Mouse (Mus musculus) MEL (cell line): Measurements from ENCODE around the gene Ptprn. TPM values are rescaled to one million over a fixed set of nuclear protein-coding genes. Genes with fewer than 3 reads are reported as not detected.

ENCODE experiments used
- DNase-seq: peaks from one replicate; pipeline ENCODE4 v3.0.0; 2011; ENCODE audit warnings: low read depth, low spot score
- H3K27ac ChIP-seq: 2 replicates; pipeline ENCODE4 v1.5.1; 2012; ENCODE audit warnings: low read depth, mild to moderate bottlenecking, control low read depth, low read length, moderate library complexity; ENCODE audit not compliant: control insufficient read depth
- H3K27me3 ChIP-seq, 2 experiments: fragments of 150-350 bp in 1 of 2; sonication (generic) in 1 of 2; 2 replicates each; pipeline ENCODE4 v1.6.1; 2012; ENCODE audit warnings: low read length in 2 of 2, mild to moderate bottlenecking in 2 of 2, improper control_type of control experiment in 1 of 2, moderate library complexity in 1 of 2; ENCODE audit not compliant: insufficient read depth in 2 of 2, control insufficient read depth in 1 of 2
- H3K36me3 ChIP-seq, 2 experiments: 2 replicates each; pipeline ENCODE4 v1.6.1; 2012 to 2014; ENCODE audit warnings: low read length in 2 of 2, improper control_type of control experiment in 1 of 2, inconsistent platforms in 1 of 2, mild to moderate bottlenecking in 1 of 2; ENCODE audit not compliant: insufficient read depth in 2 of 2, control insufficient read depth in 1 of 2
- H3K4me1 ChIP-seq, 2 experiments: fragments of 150-350 bp in 1 of 2; sonication (generic) in 1 of 2; 2 replicates each; pipeline ENCODE4 v1.6.1; 2012; ENCODE audit warnings: low read length in 2 of 2, improper control_type of control experiment in 1 of 2, mild to moderate bottlenecking in 1 of 2; ENCODE audit not compliant: insufficient read depth in 2 of 2, control insufficient read depth in 1 of 2
- H3K4me3 ChIP-seq, 2 experiments: fragments of 150-350 bp in 1 of 2; sonication (generic) in 1 of 2; 2 replicates each; pipeline ENCODE4 v1.5.1; 2012; ENCODE audit warnings: low read depth in 2 of 2, low read length in 2 of 2, mild to moderate bottlenecking in 2 of 2, moderate library complexity in 2 of 2, control low read depth in 1 of 2, improper control_type of control experiment in 1 of 2; ENCODE audit not compliant: control insufficient read depth in 1 of 2, insufficient read depth in 1 of 2
- H3K79me2 ChIP-seq: 2 replicates; pipeline ENCODE4 v1.6.1; 2012; ENCODE audit warnings: mild to moderate bottlenecking, low read length, moderate library complexity; ENCODE audit not compliant: control insufficient read depth, poor library complexity, insufficient read depth
- H3K9ac ChIP-seq: 2 replicates; pipeline ENCODE4 v1.6.1; 2012; ENCODE audit warnings: low read depth, mild to moderate bottlenecking, control low read depth, low read length, moderate library complexity; ENCODE audit not compliant: control insufficient read depth, poor library complexity, severe bottlenecking
- H3K9me3 ChIP-seq: fragments of 150-350 bp; sonication (generic); replicated peaks from 2 replicates; pipeline ENCODE4 v1.6.1; 2012; ENCODE audit warnings: mild to moderate bottlenecking, low read length, improper control_type of control experiment, moderate library complexity; ENCODE audit not compliant: insufficient read depth
- CHD2 ChIP-seq: IDR thresholded peaks from 2 replicates; pipeline ENCODE4 v1.6.1; 2011; ENCODE audit warnings: low read length, improper control_type of control experiment
- MAFK ChIP-seq: IDR thresholded peaks from 2 replicates; pipeline ENCODE4 v1.6.1; 2011; ENCODE audit warnings: low read depth, mild to moderate bottlenecking, low read length, improper control_type of control experiment, borderline replicate concordance
- MEF2A ChIP-seq: IDR thresholded peaks from 2 replicates; pipeline ENCODE4 v1.6.1; 2014; ENCODE audit warnings: low read depth, mild to moderate bottlenecking, inconsistent platforms, low read length, improper control_type of control experiment; ENCODE audit not compliant: poor library complexity, insufficient replicate concordance, severe bottlenecking; ENCODE audit errors: extremely low read depth
- MYB ChIP-seq: IDR thresholded peaks from 2 replicates; pipeline ENCODE4 v1.6.1; 2011; ENCODE audit warnings: mild to moderate bottlenecking, low read depth, low read length, improper control_type of control experiment
- POLR2A ChIP-seq, 2 experiments: IDR thresholded peaks; 2 replicates each; pipeline ENCODE4 v1.6.1; 2011 to 2012; ENCODE audit warnings: low read length in 2 of 2, mild to moderate bottlenecking in 2 of 2, control low read depth in 1 of 2, improper control_type of control experiment in 1 of 2, low read depth in 1 of 2, moderate library complexity in 1 of 2; ENCODE audit not compliant: control insufficient read depth in 1 of 2, insufficient read depth in 1 of 2, poor library complexity in 1 of 2
- POLR2AphosphoS2 ChIP-seq: IDR thresholded peaks from 2 replicates; pipeline ENCODE4 v1.6.1; 2011; ENCODE audit warnings: low read length, improper control_type of control experiment
- POLR2AphosphoS5 ChIP-seq: IDR thresholded peaks from 2 replicates; pipeline ENCODE4 v1.6.1; 2012; ENCODE audit warnings: low read depth, borderline replicate concordance, mild to moderate bottlenecking, inconsistent platforms, low read length, moderate library complexity, mixed read lengths
- ZMIZ1 ChIP-seq: IDR thresholded peaks from 2 replicates; pipeline ENCODE4 v1.6.1; 2012; ENCODE audit warnings: low read depth, mild to moderate bottlenecking, inconsistent platforms, low read length, improper control_type of control experiment, moderate library complexity
- polyA plus RNA-seq, 2 experiments: library from polyadenylated mRNA; stranded (reverse) in 1 of 2; unstranded in 1 of 2; fragments of >175 nt in 1 of 2; fragments of >200 nt in 1 of 2; gene quantifications; 2 replicates each; pipeline versions ENCODE4 v1.2.1 to v1.2.4; 2012; ENCODE audit warnings: low replicate concordance in 2 of 2, low read depth in 1 of 2; ENCODE audit not compliant: insufficient read length in 2 of 2, insufficient read depth in 1 of 2, missing spikeins in 1 of 2
- total RNA-seq: library from RNA; depleted of rRNA; stranded (reverse); fragments of 300-350 nt; gene quantifications from 2 replicates; pipeline ENCODE4 v1.2.3, GENCODE M21; 2012

Ptprn gene
- total and polyA plus RNA-seq, 3 experiments = 0.13 TPM; not detected in 2

DNA sequence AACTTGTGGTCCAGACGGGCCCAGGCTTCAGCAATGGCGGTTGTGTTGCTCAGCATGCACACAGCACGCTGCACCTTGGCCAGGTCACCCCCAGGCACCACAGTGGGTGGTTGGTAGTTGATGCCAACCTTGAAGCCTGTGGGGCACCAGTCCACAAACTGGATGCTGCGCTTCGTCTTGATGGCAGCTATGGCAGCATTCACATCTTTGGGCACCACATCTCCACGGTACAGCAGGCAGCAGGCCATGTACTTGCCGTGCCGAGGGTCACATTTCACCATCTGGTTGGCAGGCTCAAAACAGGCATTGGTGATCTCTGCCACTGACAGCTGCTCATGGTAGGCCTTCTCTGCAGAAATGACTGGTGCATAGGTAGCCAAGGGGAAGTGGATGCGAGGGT, 48.5 kb downstream of the Ptprn start:
- Histone ChIP-seq H3K4me1 (peaks cover 6 to 55% of the 10 kb centered on the region in 2 experiments; a peak in 3 of 4 replicates), H3K4me3 (no peak overlapping the region), H3K79me2 (peaks cover 69% of the 10 kb centered on the region), H3K27me3 (no peaks in the 10 kb centered on the region), H3K27ac (no peak overlapping the region; the same call in 1 of the 2 replicates), H3K36me3 (peaks cover 15 to 53% of the 10 kb centered on the region in 2 experiments), H3K9me3 (no peaks in the 10 kb centered on the region), H3K9ac (no peak overlapping the region)
- no peak for DNase-seq
- TF ChIP-seq POLR2AphosphoS5 (0 out of 2 replicates have a peak, but pooled peaks have one; percentile 42), MAFK (no peak), POLR2AphosphoS2 (peak; percentile 25; the same call in 1 of the 2 replicates)

GRCm38 (mm10) chr1:75214886-75215285, 49.4 kb downstream of the Ptprn start:
- Histone ChIP-seq H3K27ac (peak overlapping the region; percentile 11), H3K4me3 (no peak overlapping the region)

DNA sequence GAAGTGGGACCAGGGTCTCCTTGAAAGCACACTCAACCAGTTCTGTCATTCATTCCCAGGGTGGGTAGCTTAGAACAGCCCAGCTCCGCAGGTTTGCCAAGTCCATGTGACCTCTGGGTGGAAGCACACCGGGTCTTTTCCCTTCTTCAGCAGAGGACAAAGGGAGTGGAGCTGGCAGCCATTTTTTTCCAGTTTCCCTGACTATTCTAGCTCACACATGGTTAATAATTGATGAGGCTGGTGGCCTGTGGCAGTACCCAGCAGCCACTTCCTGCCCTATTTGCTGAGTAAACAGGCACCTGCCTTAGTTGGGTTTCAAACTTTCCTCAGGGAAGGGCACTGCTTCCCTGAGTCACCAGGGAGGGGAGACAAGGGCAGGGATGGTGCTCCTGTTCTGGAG, 49.9 kb downstream of the Ptprn start:
- H3K27ac ChIP-seq = peak overlapping the region; percentile 11
- TF ChIP-seq MEF2A = no peak
- TF ChIP-seq POLR2AphosphoS2 = peak; percentile 16; the same call in 1 of the 2 replicates
- peak; percentile 72 for TF ChIP-seq ZMIZ1
- 0 out of 2 replicates have a peak, but pooled peaks have one; percentile 10 for TF ChIP-seq CHD2
- TF ChIP-seq, all 39 proteins: peak for 3
- Histone ChIP-seq H3K9ac (no peak overlapping the region), H3K4me3 (no peak overlapping the region), H3K9me3 (no peaks in the 10 kb centered on the region), H3K36me3 (peaks cover 15 to 56% of the 10 kb centered on the region in 2 experiments), H3K27me3 (no peaks in the 10 kb centered on the region), H3K4me1 (peaks cover 6 to 55% of the 10 kb centered on the region in 2 experiments; a peak in 3 of 4 replicates), H3K79me2 (peaks cover 74% of the 10 kb centered on the region)
- DNase-seq = no peak

More at GRCm38 (mm10) chr1:75214886-75215285, 49.4 kb downstream of the Ptprn start:
- Histone ChIP-seq H3K27me3 (no peaks in the 10 kb centered on the region), H3K36me3 (peaks cover 15 to 53% of the 10 kb centered on the region in 2 experiments), H3K4me1 (peaks cover 6 to 55% of the 10 kb centered on the region in 2 experiments; a peak in 3 of 4 replicates), H3K79me2 (peaks cover 73% of the 10 kb centered on the region), H3K9ac (no peak overlapping the region), H3K9me3 (no peaks in the 10 kb centered on the region)
- peak; percentile 27 for DNase-seq
- TF ChIP-seq POLR2AphosphoS2 = 0 out of 2 replicates have a peak, but pooled peaks have one; percentile 8
- TF ChIP-seq POLR2A (IDR thresholded peaks at IDR 0.05; ENCODE audit: control insufficient read depth in 1 of 2, insufficient read depth in 1 of 2, low read depth in 1 of 2, low read length in 2 of 2, poor library complexity in 1 of 2) = 0 out of 4 replicates have a peak, but pooled peaks of 1 of the 2 experiments have one; percentile 13
- TF ChIP-seq MYB = no peak
